Mouse (Mus musculus) heart, adult 2 months (tissue): ENCODE measurements at regions not wholly inside any gene's neighbourhood (a gene's known extent, or its start where the extent isn't known, plus 50 kb on each side); places are given as distances from the start of the nearest gene placed in this dataset.

Experiments
- CTCF ChIP-seq: fragments of 200-600 bp; IDR thresholded peaks from 2 replicates; pipeline ENCODE4 v1.8.1; 2022; ENCODE audit warnings: antibody characterized with exemption, mild to moderate bottlenecking, moderate library complexity
- EP300 ChIP-seq: fragments of 200-500 bp; IDR thresholded peaks from 2 replicates; pipeline ENCODE4 v1.6.1; 2011; ENCODE audit warnings: low read depth, low read length, control low read depth; ENCODE audit not compliant: insufficient read depth
- POLR2A ChIP-seq: fragments of 200-500 bp; IDR thresholded peaks from 2 replicates; pipeline ENCODE4 v1.6.1; 2011; ENCODE audit warnings: mild to moderate bottlenecking, low read depth, low read length, control low read depth; ENCODE audit not compliant: insufficient read depth

DNA sequence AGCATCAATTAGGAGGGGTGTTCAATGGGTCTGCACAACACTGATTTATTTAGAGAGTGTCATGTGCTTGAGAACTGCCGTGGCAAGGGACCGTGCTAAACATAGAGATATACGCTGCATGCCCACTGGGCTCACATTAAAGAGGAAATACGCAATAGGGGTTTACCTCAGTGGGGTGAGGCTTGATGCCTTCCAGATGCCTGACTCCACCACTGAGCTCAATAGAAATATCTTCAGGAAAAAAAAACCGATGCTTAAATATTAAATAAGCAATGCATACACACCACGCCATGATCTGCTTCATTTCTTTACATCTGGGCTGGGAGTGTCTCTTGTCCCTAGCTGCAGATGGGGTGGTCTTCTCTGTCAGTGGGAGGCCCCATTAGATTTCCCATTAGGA, 63.9 kb upstream of the Gm10320 start:
- TF ChIP-seq CTCF = no peak
- no peak for TF ChIP-seq POLR2A
- no peak for TF ChIP-seq EP300
